Mouse (Mus musculus): ENCODE data around the gene Sinhcaf. TPM values are rescaled to one million over a fixed set of nuclear protein-coding genes. Genes with fewer than 3 reads are reported as not detected.
"Not testable (repeated sequence)": the region's sequence is repeated elsewhere in the genome, so short reads cannot be mapped to it uniquely, and the experiment has no call there.

Sinhcaf gene
- polyA plus RNA-seq, 1 experiment from 2014 or later, result 45.6 TPM

GRCm38 (mm10) chr6:148946881-148947405 is 676 bp upstream of the Sinhcaf start:
- Histone ChIP-seq H3K4me3 (replicated peaks; ENCODE audit: low read length) (peak overlapping the region; percentile 86), H3K27ac (peak overlapping the region; percentile 83), H3K4me1 (replicated peaks; ENCODE audit: control insufficient read depth, insufficient read depth, low read length) (peaks cover 10% of the 10 kb centered on the region), H3K9me3 (ENCODE audit: control insufficient read depth, low read length) (no peaks in the 10 kb centered on the region), H3K27me3 (ENCODE audit: control insufficient read depth, insufficient read depth, low read length) (no peaks in the 10 kb centered on the region), H3K4me2 (replicated peaks) (peak overlapping the region; percentile 65), H3K9ac (peak overlapping the region; percentile 70), H3K36me3 (replicated peaks; ENCODE audit: control insufficient read depth, insufficient read depth) (no peaks in the 10 kb centered on the region)
- DNase-seq (ENCODE audit: low spot score) (no peak), ATAC-seq (ENCODE audit: low FRiP score) (no peak; the same call in 1 of the 2 replicates)
- WGBS, result 25% methylated on average over 11 of the region's 11 CpGs

- ATAC-seq (ENCODE audit: low FRiP score) (peak; percentile 41), DNase-seq (ENCODE audit: low spot score) (peak; percentile 36)
- Histone ChIP-seq H3K9ac (peak overlapping the region; percentile 86), H3K27ac (peak overlapping the region; percentile 83), H3K9me3 (ENCODE audit: control insufficient read depth, low read length) (no peaks in the 10 kb centered on the region), H3K27me3 (ENCODE audit: control insufficient read depth, insufficient read depth, low read length) (no peaks in the 10 kb centered on the region), H3K4me1 (replicated peaks; ENCODE audit: control insufficient read depth, insufficient read depth, low read length) (peaks cover 16% of the 10 kb centered on the region), H3K4me3 (replicated peaks; ENCODE audit: low read length) (peak overlapping the region; percentile 86), H3K4me2 (replicated peaks) (peak overlapping the region; percentile 65), H3K36me3 (replicated peaks; ENCODE audit: control insufficient read depth, insufficient read depth) (no peaks in the 10 kb centered on the region)
- under 1% methylated on average over 73 of the region's 75 CpGs for WGBS
These were observed 508 bp downstream of the Sinhcaf start for GRCm38 (mm10) chr6:148945509-148946408.

- Histone ChIP-seq H3K36me3 (replicated peaks; ENCODE audit: control insufficient read depth, insufficient read depth) (no peaks in the 10 kb centered on the region), H3K9ac (peak overlapping the region; percentile 86), H3K4me1 (replicated peaks; ENCODE audit: control insufficient read depth, insufficient read depth, low read length) (peaks cover 16% of the 10 kb centered on the region), H3K9me3 (ENCODE audit: control insufficient read depth, low read length) (no peaks in the 10 kb centered on the region), H3K4me2 (replicated peaks) (peak overlapping the region; percentile 65), H3K27me3 (ENCODE audit: control insufficient read depth, insufficient read depth, low read length) (no peaks in the 10 kb centered on the region), H3K4me3 (replicated peaks; ENCODE audit: low read length) (peak overlapping the region; percentile 86), H3K27ac (peak overlapping the region; percentile 83)
- WGBS, result under 1% methylated on average over 90 of the region's 92 CpGs
- peak; percentile 61 for DNase-seq (ENCODE audit: low spot score)
- ATAC-seq (ENCODE audit: low FRiP score), result peak; percentile 62
These were observed 1.3 kb downstream of the Sinhcaf start for GRCm38 (mm10) chr6:148944767-148945508.

- H3K4me3 ChIP-seq (replicated peaks; ENCODE audit: low read length), result peak overlapping the region; percentile 86
- DNase-seq (ENCODE audit: low spot score) (no peak), ATAC-seq (ENCODE audit: low FRiP score) (no peak)
- no peaks in the 10 kb centered on the region for H3K27me3 ChIP-seq (ENCODE audit: control insufficient read depth, insufficient read depth, low read length)
- H3K27ac ChIP-seq, result peak overlapping the region; percentile 83
- peak overlapping the region; percentile 86 for H3K9ac ChIP-seq
- under 1% methylated on average over 30 of the region's 30 CpGs for WGBS
- H3K36me3 ChIP-seq (replicated peaks; ENCODE audit: control insufficient read depth, insufficient read depth), result no peaks in the 10 kb centered on the region
- peak overlapping the region; percentile 65 for H3K4me2 ChIP-seq (replicated peaks)
- H3K9me3 ChIP-seq (ENCODE audit: control insufficient read depth, low read length), result no peaks in the 10 kb centered on the region
- peaks cover 16% of the 10 kb centered on the region for H3K4me1 ChIP-seq (replicated peaks; ENCODE audit: control insufficient read depth, insufficient read depth, low read length)
These were observed 1.9 kb downstream of the Sinhcaf start for GRCm38 (mm10) chr6:148944344-148944766.

- Histone ChIP-seq H3K9ac (peak overlapping the region; percentile 86), H3K4me3 (replicated peaks; ENCODE audit: low read length) (peak overlapping the region; percentile 86), H3K9me3 (ENCODE audit: control insufficient read depth, low read length) (no peaks in the 10 kb centered on the region), H3K4me1 (replicated peaks; ENCODE audit: control insufficient read depth, insufficient read depth, low read length) (peaks cover 16% of the 10 kb centered on the region), H3K4me2 (replicated peaks) (peak overlapping the region; percentile 65), H3K36me3 (replicated peaks; ENCODE audit: control insufficient read depth, insufficient read depth) (no peaks in the 10 kb centered on the region), H3K27ac (no peak overlapping the region), H3K27me3 (ENCODE audit: control insufficient read depth, insufficient read depth, low read length) (no peaks in the 10 kb centered on the region)
- WGBS, result 13% methylated on average over 3 of the region's 3 CpGs
- ATAC-seq (ENCODE audit: low FRiP score) (no peak), DNase-seq (ENCODE audit: low spot score) (no peak)
These were observed 2.6 kb downstream of the Sinhcaf start for GRCm38 (mm10) chr6:148943695-148944094.

GRCm38 (mm10) chr6:148942406-148942805 is 3.9 kb downstream of the Sinhcaf start:
- DNase-seq (ENCODE audit: low spot score), result no peak
- Histone ChIP-seq H3K4me3 (replicated peaks; ENCODE audit: low read length) (no peak overlapping the region), H3K4me1 (replicated peaks; ENCODE audit: control insufficient read depth, insufficient read depth, low read length) (peaks cover 16% of the 10 kb centered on the region), H3K9ac (no peak overlapping the region), H3K36me3 (replicated peaks; ENCODE audit: control insufficient read depth, insufficient read depth) (no peaks in the 10 kb centered on the region), H3K27ac (no peak overlapping the region), H3K9me3 (ENCODE audit: control insufficient read depth, low read length) (no peaks in the 10 kb centered on the region), H3K4me2 (replicated peaks) (no peak overlapping the region), H3K27me3 (ENCODE audit: control insufficient read depth, insufficient read depth, low read length) (no peaks in the 10 kb centered on the region)
- no peak for ATAC-seq (ENCODE audit: low FRiP score)
- 71% methylated on average over 4 of the region's 4 CpGs for WGBS

- ATAC-seq (ENCODE audit: low FRiP score) (no peak), DNase-seq (ENCODE audit: low spot score) (no peak)
- no peak overlapping the region for H3K9ac ChIP-seq
- H3K27me3 ChIP-seq (ENCODE audit: control insufficient read depth, insufficient read depth, low read length), result no peaks in the 10 kb centered on the region
- no peaks in the 10 kb centered on the region for H3K9me3 ChIP-seq (ENCODE audit: control insufficient read depth, low read length)
- no peak overlapping the region for H3K4me2 ChIP-seq (replicated peaks)
- H3K4me1 ChIP-seq (replicated peaks; ENCODE audit: control insufficient read depth, insufficient read depth, low read length), result peaks cover 13% of the 10 kb centered on the region
- 47% methylated on average over 5 of the region's 5 CpGs for WGBS
- H3K36me3 ChIP-seq (replicated peaks; ENCODE audit: control insufficient read depth, insufficient read depth), result no peaks in the 10 kb centered on the region
- no peak overlapping the region for H3K27ac ChIP-seq
- no peak overlapping the region for H3K4me3 ChIP-seq (replicated peaks; ENCODE audit: low read length)
These were observed 4.4 kb downstream of the Sinhcaf start for GRCm38 (mm10) chr6:148941880-148942279.

- not testable (repeated sequence) for H3K27me3 ChIP-seq (ENCODE audit: control insufficient read depth, insufficient read depth, low read length); DNase-seq (ENCODE audit: low spot score); H3K27ac ChIP-seq; H3K9ac ChIP-seq; H3K4me2 ChIP-seq (replicated peaks); H3K4me3 ChIP-seq (replicated peaks; ENCODE audit: low read length); H3K9me3 ChIP-seq (ENCODE audit: control insufficient read depth, low read length); ATAC-seq (ENCODE audit: low FRiP score); H3K36me3 ChIP-seq (replicated peaks; ENCODE audit: control insufficient read depth, insufficient read depth)
- H3K4me1 ChIP-seq (replicated peaks; ENCODE audit: control insufficient read depth, insufficient read depth, low read length), result peaks cover 14% of the 10 kb centered on the region; the same call in 1 of the 2 replicates
- 91% methylated on average over 2 of the region's 3 CpGs for WGBS
These were observed 5.9 kb downstream of the Sinhcaf start for GRCm38 (mm10) chr6:148940383-148940782.

GRCm38 (mm10) chr6:148937693-148938092 is 8.6 kb downstream of the Sinhcaf start:
- no peak for DNase-seq (ENCODE audit: low spot score)
- Histone ChIP-seq H3K36me3 (replicated peaks; ENCODE audit: control insufficient read depth, insufficient read depth) (no peaks in the 10 kb centered on the region), H3K4me1 (replicated peaks; ENCODE audit: control insufficient read depth, insufficient read depth, low read length) (peaks cover 15% of the 10 kb centered on the region; the same call in 1 of the 2 replicates), H3K27ac (no peak overlapping the region), H3K27me3 (ENCODE audit: control insufficient read depth, insufficient read depth, low read length) (no peaks in the 10 kb centered on the region), H3K9ac (no peak overlapping the region), H3K4me2 (replicated peaks) (no peak overlapping the region), H3K9me3 (ENCODE audit: control insufficient read depth, low read length) (no peaks in the 10 kb centered on the region), H3K4me3 (replicated peaks; ENCODE audit: low read length) (no peak overlapping the region)
- ATAC-seq (ENCODE audit: low FRiP score), result no peak
- 58% methylated on average over 1 of the region's 1 CpGs for WGBS

Data from hindbrain, embryonic 14.5 days (tissue).